Mouse (Mus musculus) right cerebral cortex, postnatal 4 days (tissue): ENCODE measurements around the gene Foxd3.

Experiments used
- DNase-seq: peaks from one replicate; pipeline ENCODE4 v3.0.0-alpha.2; 2022

Foxd3 gene

DNA sequence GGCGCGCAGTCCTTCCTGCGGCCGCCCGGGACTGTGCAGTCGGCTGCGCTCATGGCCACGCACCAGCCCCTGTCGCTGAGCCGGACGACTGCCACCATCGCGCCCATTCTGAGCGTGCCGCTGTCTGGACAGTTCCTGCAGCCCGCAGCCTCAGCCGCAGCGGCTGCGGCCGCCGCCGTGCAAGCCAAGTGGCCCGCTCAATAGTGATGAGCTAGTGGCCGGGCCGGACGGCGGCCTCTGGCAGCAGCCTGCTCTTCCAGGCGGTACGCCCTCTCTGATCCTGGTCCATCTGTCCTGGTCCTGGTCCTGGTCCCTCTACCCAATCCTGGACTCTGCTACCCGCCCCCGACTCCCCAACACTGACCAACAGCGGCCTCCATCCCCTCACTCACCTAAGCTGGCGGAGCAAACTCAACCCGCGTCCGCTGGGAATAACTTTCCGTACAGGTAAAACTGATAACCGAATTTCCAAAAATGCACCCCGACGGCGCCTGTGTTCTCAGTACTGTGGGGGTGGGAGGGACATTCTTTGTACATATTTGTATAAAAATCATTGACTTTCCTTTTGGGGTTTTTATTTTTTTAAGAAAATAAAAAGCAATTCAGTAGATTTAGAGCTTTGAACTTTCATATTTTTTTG lies 1.9 kb downstream of the Foxd3 start:
- DNase-seq = no peak

DNA sequence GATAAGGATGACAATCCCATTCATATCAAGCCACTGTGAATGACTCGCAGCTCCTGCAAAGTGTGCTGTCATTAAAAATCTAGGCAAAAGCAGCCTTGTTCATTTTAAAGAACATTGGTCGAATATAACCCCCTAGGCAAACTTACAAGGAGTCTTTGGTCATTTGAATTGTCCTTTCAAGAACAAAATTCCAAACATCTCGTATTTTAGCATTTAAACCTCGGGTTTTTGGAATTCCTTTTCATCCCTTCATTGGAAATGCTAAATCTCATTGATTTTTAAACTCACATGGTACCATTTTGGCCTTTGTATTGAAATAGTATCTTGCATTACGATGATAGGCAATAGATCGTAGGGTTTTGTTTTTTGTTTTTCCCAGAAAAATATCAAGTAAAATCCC lies 2.8 kb downstream of the Foxd3 start:
- no peak for DNase-seq

DNA sequence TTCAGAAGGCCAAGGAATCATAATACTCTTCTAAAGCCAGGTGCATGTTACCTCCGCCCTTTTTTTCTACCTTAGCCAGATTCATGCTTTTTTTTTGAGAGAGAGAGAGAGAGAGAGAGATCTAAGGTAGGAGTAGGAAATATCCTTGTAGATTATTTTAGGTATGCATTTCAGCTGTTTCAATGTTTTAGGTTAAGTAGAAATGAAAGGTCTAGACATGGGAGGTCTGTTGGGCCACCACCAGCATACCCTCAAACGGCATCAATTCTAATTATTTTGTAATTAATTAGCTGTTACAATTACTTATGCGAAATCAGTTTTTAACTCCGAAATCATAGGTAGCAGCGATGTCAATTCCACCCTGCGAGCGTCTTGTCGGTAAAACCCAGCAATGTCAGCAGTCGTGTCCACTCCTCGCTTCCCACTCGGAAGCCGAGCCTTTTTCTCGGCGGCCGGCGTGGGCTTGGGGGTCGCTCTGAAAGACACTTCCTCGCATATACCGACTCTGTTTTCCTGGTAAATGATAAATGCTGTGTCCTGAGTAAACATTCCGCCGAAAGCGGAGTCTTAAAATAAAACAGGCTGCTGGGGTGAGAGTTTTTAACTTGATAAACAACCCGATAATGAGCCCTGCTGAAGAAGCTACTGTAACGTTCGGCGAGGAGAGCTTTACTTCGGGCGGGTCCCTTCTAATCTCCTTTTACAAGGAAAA lies 3.4 kb downstream of the Foxd3 start:
- no peak for DNase-seq

DNA sequence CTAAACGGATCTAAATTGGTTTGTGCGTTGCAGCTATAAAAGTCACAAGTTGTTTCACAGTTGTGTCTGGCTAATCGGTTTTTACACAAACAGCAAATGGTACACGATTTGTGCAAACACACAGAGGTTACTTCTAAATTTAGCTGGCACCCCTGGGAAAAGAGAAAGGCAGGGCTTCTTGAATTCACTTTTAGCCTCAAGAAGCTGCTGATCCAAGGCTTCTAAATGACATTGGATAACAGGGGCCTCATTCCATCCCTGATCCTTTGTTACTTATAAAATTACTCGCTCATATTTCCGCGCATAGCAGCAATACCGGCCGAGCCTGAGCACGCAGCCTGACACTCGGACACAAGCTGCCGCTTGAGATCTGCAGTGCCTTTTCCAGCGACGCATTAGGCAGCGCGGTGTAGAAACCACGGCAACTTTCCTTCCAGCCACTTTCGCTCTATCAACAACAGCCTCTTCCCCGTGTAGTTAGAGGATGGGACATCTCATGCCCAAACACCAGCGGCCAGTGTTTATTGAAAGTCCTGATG lies 4.0 kb downstream of the Foxd3 start:
- DNase-seq = no peak

DNA sequence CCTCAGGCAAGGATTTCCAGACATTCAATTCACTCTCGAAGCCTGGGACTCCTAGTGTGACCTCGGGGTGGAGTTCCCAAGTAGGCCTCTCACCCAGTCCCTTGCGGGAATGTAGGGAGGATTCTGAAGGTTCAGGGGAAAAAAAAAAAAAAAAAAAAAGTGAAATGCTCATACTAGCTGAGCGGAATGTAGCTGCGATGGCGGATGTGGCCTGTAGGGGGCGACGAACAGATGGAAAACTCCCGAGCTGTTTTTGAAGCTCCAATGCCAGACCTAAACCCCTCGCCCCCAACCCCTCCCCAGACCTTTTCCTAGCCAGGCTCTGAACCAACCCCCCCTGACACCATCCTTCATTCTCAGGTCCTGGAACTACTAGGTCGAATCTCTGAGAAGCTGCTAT lies 4.9 kb downstream of the Foxd3 start:
- peak; percentile 76 for DNase-seq

DNA sequence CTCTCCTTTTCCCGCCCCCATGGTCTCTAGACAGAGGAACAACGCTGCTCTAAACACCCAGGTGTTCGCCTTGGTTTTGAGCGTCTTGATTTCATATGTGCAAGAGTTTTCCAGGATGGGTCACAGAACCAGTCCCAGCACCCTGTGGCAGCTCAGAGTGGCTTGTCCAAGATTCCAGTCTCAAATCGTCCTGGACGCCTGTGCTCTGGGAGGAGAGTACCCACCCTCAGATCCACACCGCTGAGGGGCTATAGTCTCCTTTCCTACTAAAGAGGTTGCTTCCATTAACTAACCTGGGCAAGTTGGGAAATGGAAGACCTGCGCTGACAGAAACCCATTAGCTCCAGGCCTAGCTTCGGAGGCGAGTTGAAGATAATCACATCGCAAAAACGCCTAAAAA lies 5.9 kb downstream of the Foxd3 start:
- no peak for DNase-seq

DNA sequence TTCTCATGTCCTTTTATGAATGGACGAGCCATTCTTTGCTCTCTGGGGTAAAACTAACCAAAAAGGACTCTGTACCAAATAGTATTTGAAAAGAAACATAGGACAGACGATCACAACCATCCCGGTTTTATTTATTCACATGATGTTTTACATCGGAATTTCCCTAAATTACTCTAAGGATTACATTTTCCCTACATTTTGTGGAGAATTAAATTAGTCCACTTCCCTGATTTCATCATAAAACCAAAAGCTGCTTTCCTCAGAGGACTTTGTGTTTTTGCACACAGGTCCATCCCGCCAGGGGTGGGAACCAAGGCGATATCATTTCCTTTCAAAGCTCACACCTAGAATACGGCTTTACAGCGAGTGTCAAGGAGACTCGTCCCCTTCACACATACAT lies 6.3 kb downstream of the Foxd3 start:
- DNase-seq = no peak

DNA sequence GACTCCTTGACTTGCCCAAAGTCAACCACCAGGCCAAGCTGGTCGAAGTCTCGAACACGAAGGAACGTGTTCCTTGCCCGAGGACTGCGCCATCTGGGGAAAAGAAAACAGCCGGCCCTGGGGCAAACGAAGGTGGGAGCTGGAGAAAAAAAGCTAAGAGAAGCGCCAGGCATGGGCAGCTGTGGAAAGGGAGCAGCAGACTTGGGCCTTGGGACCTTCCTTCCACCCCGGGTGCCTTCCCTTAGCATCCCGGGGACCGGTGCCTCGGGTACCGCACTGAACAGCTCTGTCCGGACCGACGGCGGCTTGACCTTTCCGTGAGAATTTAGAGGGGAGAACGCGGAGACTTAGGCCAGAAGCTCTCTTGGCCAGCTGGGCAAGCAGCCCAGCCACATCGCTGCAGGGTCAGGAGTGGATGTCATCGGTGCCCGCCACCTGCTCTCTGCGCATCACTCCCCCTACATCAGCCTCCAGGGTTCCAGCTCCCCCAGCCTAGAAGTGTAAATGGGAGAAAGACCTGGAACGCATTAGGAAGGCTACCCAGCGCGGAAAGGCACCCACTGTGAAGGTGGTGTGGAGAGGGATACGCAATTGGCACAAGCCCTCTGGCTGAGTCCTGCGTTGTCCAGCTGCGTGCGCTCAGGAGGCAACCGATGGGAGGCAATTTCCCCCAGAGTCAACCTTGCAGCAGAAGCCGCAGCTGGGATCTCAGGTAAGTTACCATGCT lies 6.9 kb downstream of the Foxd3 start:
- no peak for DNase-seq

DNA sequence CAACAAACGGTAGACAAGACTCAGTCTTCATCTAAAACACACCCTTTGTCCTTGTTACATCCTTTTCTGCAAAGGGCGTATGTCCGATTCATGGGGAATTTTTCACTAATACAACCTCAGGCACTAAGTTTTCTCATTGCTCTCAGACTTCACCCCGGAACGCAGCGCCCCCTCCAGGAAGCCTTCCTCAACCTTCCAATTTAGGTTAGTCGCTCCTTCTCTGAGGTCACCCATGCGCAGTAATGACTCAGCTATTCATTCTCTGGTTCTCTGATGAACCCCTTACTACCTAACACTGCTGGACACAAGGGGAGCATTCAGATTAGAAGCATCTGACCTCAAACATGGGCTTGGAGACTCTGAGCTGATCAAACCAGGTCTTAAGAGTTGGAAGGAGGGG lies 7.6 kb downstream of the Foxd3 start:
- no peak for DNase-seq

DNA sequence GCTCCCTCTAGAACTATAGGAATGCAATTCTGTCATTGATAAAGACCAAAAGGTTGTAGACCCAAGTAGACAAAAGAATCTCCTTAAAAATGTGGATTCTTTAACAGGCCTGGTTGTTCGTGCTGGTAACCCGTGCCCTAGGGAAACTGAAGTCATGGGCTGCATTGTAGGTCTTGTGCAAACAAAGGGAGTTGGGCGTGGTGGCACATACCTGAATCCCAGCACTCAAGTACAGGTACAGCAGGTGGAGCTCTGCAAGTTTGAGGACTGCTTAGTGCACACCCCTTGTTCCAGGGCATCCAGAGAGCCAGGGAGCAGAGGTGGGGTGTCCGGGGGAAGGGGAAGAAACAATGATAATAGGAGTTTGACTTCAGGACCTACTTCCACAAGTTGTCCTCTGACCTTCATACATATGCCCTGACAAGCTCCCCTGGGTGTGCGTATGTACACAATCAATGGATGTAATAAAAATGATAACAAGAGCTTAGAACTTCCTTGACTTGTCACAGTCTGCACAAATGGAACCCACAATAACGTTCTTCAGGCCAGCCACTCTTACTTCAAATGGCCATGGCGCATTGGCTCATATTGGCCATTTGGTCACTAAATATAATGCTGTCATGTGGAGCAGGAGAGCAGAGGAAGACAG lies 14.2 kb downstream of the Foxd3 start:
- DNase-seq = no peak

DNA sequence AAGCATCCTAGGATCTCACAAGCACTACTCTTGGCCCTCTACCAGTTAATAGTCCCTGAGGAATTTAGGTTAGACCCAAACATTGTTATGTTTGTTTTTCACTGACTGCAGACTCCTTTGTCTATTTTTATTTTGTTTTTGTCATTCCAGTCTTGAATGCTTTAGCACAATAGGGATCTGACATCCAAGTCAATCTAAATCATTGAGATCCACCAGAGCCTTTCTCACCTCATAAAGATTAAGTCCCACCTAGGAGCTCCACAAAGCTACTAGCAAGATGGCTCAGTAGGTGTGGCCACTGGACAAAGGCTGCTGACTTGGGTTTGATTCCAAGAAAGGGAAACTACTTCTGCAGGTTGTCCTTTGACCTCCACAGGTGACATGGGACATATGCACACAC lies 19.1 kb downstream of the Foxd3 start:
- no peak for DNase-seq

DNA sequence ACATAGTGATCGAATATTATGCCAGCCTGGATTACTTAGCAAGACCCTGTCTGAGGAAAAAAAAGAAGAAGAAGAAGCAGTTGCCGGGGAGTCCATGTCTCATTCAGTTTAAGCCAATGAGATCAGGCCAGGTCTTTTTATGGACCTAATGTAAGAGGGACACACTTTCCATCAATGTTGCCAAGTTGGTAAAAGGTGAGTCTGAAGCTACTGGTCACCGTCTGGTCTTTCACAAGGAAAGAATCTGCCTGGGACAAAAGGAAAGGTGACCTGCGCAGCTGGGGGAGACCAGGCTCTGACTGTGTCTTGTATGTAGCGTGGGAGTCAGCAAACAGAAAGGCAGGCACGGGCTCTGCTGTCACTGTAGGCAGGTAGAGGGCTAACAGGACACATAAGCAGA lies 27.8 kb downstream of the Foxd3 start:
- DNase-seq = no peak

DNA sequence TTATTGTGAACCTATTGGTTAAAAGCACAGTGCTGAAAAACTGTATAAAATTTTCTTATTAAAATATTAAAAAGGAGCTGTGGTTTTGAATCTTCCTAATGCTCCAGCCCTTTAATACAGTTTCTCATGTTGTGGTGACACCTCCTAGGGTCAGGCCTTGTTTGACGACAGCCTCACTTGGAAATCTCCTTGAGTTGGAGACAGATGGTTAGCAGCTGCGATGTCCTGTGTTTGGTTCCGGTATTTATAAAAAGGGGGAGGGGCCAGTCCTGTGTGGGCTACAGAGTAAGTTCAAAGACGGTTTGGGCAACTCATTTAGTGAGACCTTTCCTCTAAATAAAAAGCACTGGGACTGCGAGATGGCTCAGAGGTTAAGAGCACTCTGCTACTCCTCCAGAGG lies 30.2 kb downstream of the Foxd3 start:
- DNase-seq = no peak
